Mouse (Mus musculus) heart, adult 2 months (tissue): ENCODE measurements around the gene Adh1. TPM values are rescaled to one million over a fixed set of nuclear protein-coding genes. Genes with fewer than 3 reads are reported as not detected.

Experiments used
- DNase-seq, 2 experiments: peaks; one replicate each; pipeline ENCODE4 v3.0.0; 2021
- H3K27ac ChIP-seq: fragments of 200-600 bp; 2 replicates; pipeline ENCODE4 v1.8.1; 2022
- H3K27me3 ChIP-seq: fragments of 200-500 bp; 2 replicates; pipeline ENCODE4 v1.6.1; 2012; ENCODE audit warnings: mild to moderate bottlenecking, low read length, inconsistent platforms, mixed read lengths; ENCODE audit not compliant: control insufficient read depth, insufficient read depth
- H3K36me3 ChIP-seq: fragments of 200-500 bp; 2 replicates; pipeline ENCODE4 v1.6.1; 2012; ENCODE audit warnings: low read length, inconsistent platforms; ENCODE audit not compliant: control insufficient read depth, insufficient read depth
- H3K4me1 ChIP-seq: fragments of 200-500 bp; 2 replicates; pipeline ENCODE4 v1.6.1; 2011; ENCODE audit warnings: low read length; ENCODE audit not compliant: control insufficient read depth, insufficient read depth
- H3K4me3 ChIP-seq: fragments of 200-600 bp; 2 replicates; pipeline ENCODE4 v1.8.1; 2022
- H3K79me2 ChIP-seq: fragments of 200-500 bp; replicated peaks from 2 replicates; pipeline ENCODE4 v1.6.1; 2012; ENCODE audit warnings: mild to moderate bottlenecking, inconsistent platforms, low read length, moderate library complexity, mixed read lengths; ENCODE audit not compliant: control insufficient read depth, insufficient read depth
- H3K9ac ChIP-seq: fragments of 200-500 bp; 2 replicates; pipeline ENCODE4 v1.6.1; 2012; ENCODE audit warnings: low read depth, mild to moderate bottlenecking, control low read depth, inconsistent platforms, low read length, mixed read lengths
- CTCF ChIP-seq: fragments of 200-600 bp; IDR thresholded peaks from 2 replicates; pipeline ENCODE4 v1.8.1; 2022; ENCODE audit warnings: antibody characterized with exemption, mild to moderate bottlenecking, moderate library complexity
- EP300 ChIP-seq: fragments of 200-500 bp; IDR thresholded peaks from 2 replicates; pipeline ENCODE4 v1.6.1; 2011; ENCODE audit warnings: low read depth, low read length, control low read depth; ENCODE audit not compliant: insufficient read depth
- POLR2A ChIP-seq: fragments of 200-500 bp; IDR thresholded peaks from 2 replicates; pipeline ENCODE4 v1.6.1; 2011; ENCODE audit warnings: mild to moderate bottlenecking, low read depth, low read length, control low read depth; ENCODE audit not compliant: insufficient read depth
- WGBS: fragments of 180-500 bp; shearing (Covaris S2); methylation state at CpG from one replicate; pipeline ENCODE4 v1.1.7; 2018; 5-methylcytosine and 5-hydroxymethylcytosine counted together
- intact Hi-C: fragments of 180-260 bp; cut with DNase I; formaldehyde crosslinking; loops from one replicate; pipeline ENCODE4 v1.15.1; 2025
- polyA plus RNA-seq: library from polyadenylated mRNA; depleted of rRNA; stranded (reverse); fragments of >200 nt; gene quantifications from 2 replicates; pipeline ENCODE4 v1.2.3, GENCODE M21; 2012
- total RNA-seq, 2 experiments: library from RNA; stranded (reverse); gene quantifications; 2 replicates each; pipeline ENCODE4 v1.2.3; 2021

The Adh1 gene
- total and polyA plus RNA-seq, 3 experiments, result 27.5 to 34.3 (median 29.7) TPM

- intact Hi-C loops, result no loop called here
- Histone ChIP-seq H3K4me3 (no peak overlapping the region), H3K4me1 (no peaks in the 10 kb centered on the region), H3K36me3 (0 out of 2 replicates have a peak, but pooled peaks cover 1% of the 10 kb centered on the region), H3K9ac (no peak overlapping the region), H3K27ac (no peak overlapping the region), H3K79me2 (no peaks in the 10 kb centered on the region), H3K27me3 (no peaks in the 10 kb centered on the region)
- no peak for TF ChIP-seq CTCF
- no peak for TF ChIP-seq EP300
- no peak for TF ChIP-seq POLR2A
- DNase-seq, result no peak
- WGBS, result 79% methylated on average over 7 of the region's 7 CpGs
Observed at GRCm38 (mm10) chr3:138293298-138293895, 32.6 kb downstream of the Adh1 start.

- Histone ChIP-seq H3K36me3 (no peaks in the 10 kb centered on the region), H3K79me2 (no peaks in the 10 kb centered on the region), H3K4me3 (no peak overlapping the region), H3K27ac (no peak overlapping the region), H3K27me3 (no peaks in the 10 kb centered on the region), H3K9ac (no peak overlapping the region), H3K4me1 (peaks cover 10% of the 10 kb centered on the region)
- 90% methylated on average over 9 of the region's 9 CpGs for WGBS
- TF ChIP-seq EP300 (no peak), POLR2A (no peak), CTCF (no peak)
- DNase-seq, result no peak
- intact Hi-C loops, result no loop called here
Observed at GRCm38 (mm10) chr3:138300130-138300529, 39.3 kb downstream of the Adh1 start.

- WGBS, result 77% methylated on average over 4 of the region's 4 CpGs
- TF ChIP-seq CTCF (no peak), POLR2A (no peak), EP300 (no peak)
- H3K4me1 ChIP-seq, result peaks cover 10% of the 10 kb centered on the region
- H3K36me3 ChIP-seq, result no peaks in the 10 kb centered on the region
- no peak overlapping the region for H3K4me3 ChIP-seq
- H3K79me2 ChIP-seq, result no peaks in the 10 kb centered on the region
- no peaks in the 10 kb centered on the region for H3K27me3 ChIP-seq
- H3K27ac ChIP-seq, result no peak overlapping the region
- no peak for DNase-seq
- intact Hi-C loops, result no loop called here
- H3K9ac ChIP-seq, result no peak overlapping the region
Observed at GRCm38 (mm10) chr3:138302676-138303075, 41.9 kb downstream of the Adh1 start.

DNA sequence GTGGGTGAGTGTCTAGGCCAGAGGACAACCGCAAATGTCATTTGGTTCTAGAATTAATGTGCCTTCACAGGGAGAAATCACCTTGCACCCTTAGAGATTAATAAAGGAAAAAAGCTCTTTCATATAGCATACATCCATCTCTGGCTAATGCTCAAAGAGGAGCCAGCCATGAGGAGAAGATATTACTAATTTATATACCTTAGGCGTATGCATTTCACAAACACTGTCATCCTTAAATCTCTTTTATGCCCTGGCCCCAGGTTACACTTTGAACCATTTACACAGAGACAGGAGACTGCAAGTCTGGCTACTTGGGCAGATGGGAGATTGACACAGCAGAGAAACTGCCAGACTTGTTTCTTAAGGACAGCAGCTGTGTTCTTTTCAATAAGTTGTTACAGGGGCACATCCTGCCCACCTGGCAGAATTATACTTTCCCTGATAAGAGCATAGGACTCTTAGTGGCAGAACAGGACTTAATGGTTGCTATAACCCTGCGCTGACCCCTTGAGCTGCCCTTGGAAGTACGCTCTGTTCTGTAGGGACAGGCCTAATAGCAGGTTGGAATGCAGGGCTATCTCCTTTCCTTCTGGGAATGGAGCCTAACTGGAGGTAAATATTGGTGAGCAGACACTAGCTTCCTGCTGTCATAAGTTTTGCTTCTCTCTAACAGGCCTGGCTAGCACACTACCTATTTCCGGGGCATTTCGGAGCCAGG lies 43.1 kb downstream of the Adh1 start:
- DNase-seq, result peak in 1 of 2 experiments; percentile 16
- Histone ChIP-seq H3K9ac (no peak overlapping the region), H3K4me3 (no peak overlapping the region), H3K27me3 (no peaks in the 10 kb centered on the region), H3K79me2 (no peaks in the 10 kb centered on the region), H3K36me3 (no peaks in the 10 kb centered on the region), H3K27ac (peak overlapping the region; percentile 21), H3K4me1 (peaks cover 10% of the 10 kb centered on the region)
- WGBS, result 60% methylated on average over 6 of the region's 6 CpGs
- intact Hi-C loops, result loop anchor here (2.0 kb wide), 1 partner anchor 63 kb away; no protein-coding TSS in a partner anchor
- TF ChIP-seq CTCF, result no peak
- TF ChIP-seq EP300, result peak; percentile 10; the same call in 1 of the 2 replicates

DNA sequence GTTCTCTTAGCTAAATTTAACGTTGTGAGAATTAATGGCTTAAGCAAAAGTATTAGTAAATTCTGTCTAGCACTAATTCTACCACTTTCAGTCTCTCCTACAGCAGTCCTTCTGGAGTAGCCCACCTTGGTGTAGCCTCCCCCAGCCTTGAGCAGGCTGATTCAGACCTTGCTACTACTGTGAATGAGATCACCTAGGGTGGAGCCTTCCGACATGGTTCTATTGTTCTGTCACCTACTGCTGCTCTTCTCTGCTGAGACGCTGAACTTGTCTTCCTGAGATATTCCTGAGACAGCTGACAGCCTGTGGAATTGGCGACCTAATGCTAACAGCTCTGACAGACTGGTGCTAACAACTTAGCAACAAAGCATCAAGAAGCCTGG lies 43.7 kb downstream of the Adh1 start:
- H3K27ac ChIP-seq, result peak overlapping the region; percentile 21
- no peak for TF ChIP-seq POLR2A
- TF ChIP-seq CTCF, result no peak
- TF ChIP-seq EP300, result no peak
- intact Hi-C loops, result loop anchor here (2.0 kb wide), 1 partner anchor 64 kb away; no protein-coding TSS in a partner anchor
- no peaks in the 10 kb centered on the region for H3K27me3 ChIP-seq
- no peaks in the 10 kb centered on the region for H3K36me3 ChIP-seq
- WGBS, result 31% methylated on average over 4 of the region's 4 CpGs
- H3K4me1 ChIP-seq, result peaks cover 10% of the 10 kb centered on the region
- H3K79me2 ChIP-seq, result no peaks in the 10 kb centered on the region
- H3K4me3 ChIP-seq, result no peak overlapping the region
- no peak overlapping the region for H3K9ac ChIP-seq
- no peak for DNase-seq
